Mouse (Mus musculus): ENCODE data around the gene Cnpy1. TPM values are rescaled to one million over a fixed set of nuclear protein-coding genes. Genes with fewer than 3 reads are reported as not detected.

Gene Cnpy1
- polyA plus RNA-seq, 1 experiment = not detected

GRCm38 (mm10) chr5:28237055-28237454 is 8.6 kb downstream of the Cnpy1 start:
- Histone ChIP-seq H3K4me3 (ENCODE audit: control insufficient read depth, insufficient read depth, low read length) (no peak overlapping the region), H3K27me3 (ENCODE audit: control insufficient read depth, insufficient read depth, low read length) (no peaks in the 10 kb centered on the region), H3K4me1 (replicated peaks; ENCODE audit: control insufficient read depth, insufficient read depth, low read length) (no peaks in the 10 kb centered on the region), H3K27ac (ENCODE audit: control insufficient read depth, insufficient read depth, low read length) (no peak overlapping the region), H3K36me3 (ENCODE audit: control insufficient read depth, insufficient read depth, low read length) (no peaks in the 10 kb centered on the region)
- WGBS = 69% methylated on average over 4 of the region's 4 CpGs
- DNase-seq = no peak
- TF ChIP-seq CTCF (IDR thresholded peaks at IDR 0.05; ENCODE audit: borderline replicate concordance, control insufficient read depth, extremely low read depth, insufficient read depth, low read length, poor library complexity) = no peak

GRCm38 (mm10) chr5:28236098-28236497 is 9.5 kb downstream of the Cnpy1 start:
- 82% methylated on average over 6 of the region's 6 CpGs for WGBS
- Histone ChIP-seq H3K4me1 (replicated peaks; ENCODE audit: control insufficient read depth, insufficient read depth, low read length) (no peaks in the 10 kb centered on the region), H3K36me3 (ENCODE audit: control insufficient read depth, insufficient read depth, low read length) (no peaks in the 10 kb centered on the region), H3K27ac (ENCODE audit: control insufficient read depth, insufficient read depth, low read length) (no peak overlapping the region), H3K27me3 (ENCODE audit: control insufficient read depth, insufficient read depth, low read length) (no peaks in the 10 kb centered on the region), H3K4me3 (ENCODE audit: control insufficient read depth, insufficient read depth, low read length) (no peak overlapping the region)
- DNase-seq = no peak
- TF ChIP-seq POLR2A (IDR thresholded peaks at IDR 0.05; ENCODE audit: control insufficient read depth, extremely low read depth, insufficient read depth, low read length, poor library complexity) = no peak

- Histone ChIP-seq H3K27ac (ENCODE audit: control insufficient read depth, insufficient read depth, low read length) (no peak overlapping the region), H3K36me3 (ENCODE audit: control insufficient read depth, insufficient read depth, low read length) (no peaks in the 10 kb centered on the region), H3K4me1 (replicated peaks; ENCODE audit: control insufficient read depth, insufficient read depth, low read length) (no peaks in the 10 kb centered on the region), H3K27me3 (ENCODE audit: control insufficient read depth, insufficient read depth, low read length) (no peaks in the 10 kb centered on the region), H3K4me3 (ENCODE audit: control insufficient read depth, insufficient read depth, low read length) (no peak overlapping the region)
- no peak for DNase-seq
- WGBS = 81% methylated on average over 3 of the region's 3 CpGs
- TF ChIP-seq CTCF (IDR thresholded peaks at IDR 0.05; ENCODE audit: borderline replicate concordance, control insufficient read depth, extremely low read depth, insufficient read depth, low read length, poor library complexity) (no peak), POLR2A (IDR thresholded peaks at IDR 0.05; ENCODE audit: control insufficient read depth, extremely low read depth, insufficient read depth, low read length, poor library complexity) (no peak)
Measured at GRCm38 (mm10) chr5:28232101-28232500, 13.5 kb downstream of the Cnpy1 start.

- H3K36me3 ChIP-seq (ENCODE audit: control insufficient read depth, insufficient read depth, low read length) = no peaks in the 10 kb centered on the region
- WGBS = 92% methylated on average over 1 of the region's 1 CpGs
- H3K4me1 ChIP-seq (replicated peaks; ENCODE audit: control insufficient read depth, insufficient read depth, low read length) = no peaks in the 10 kb centered on the region
- no peak overlapping the region for H3K4me3 ChIP-seq (ENCODE audit: control insufficient read depth, insufficient read depth, low read length)
- H3K27ac ChIP-seq (ENCODE audit: control insufficient read depth, insufficient read depth, low read length) = no peak overlapping the region
- no peaks in the 10 kb centered on the region for H3K27me3 ChIP-seq (ENCODE audit: control insufficient read depth, insufficient read depth, low read length)
- TF ChIP-seq POLR2A (IDR thresholded peaks at IDR 0.05; ENCODE audit: control insufficient read depth, extremely low read depth, insufficient read depth, low read length, poor library complexity) (no peak), CTCF (IDR thresholded peaks at IDR 0.05; ENCODE audit: borderline replicate concordance, control insufficient read depth, extremely low read depth, insufficient read depth, low read length, poor library complexity) (no peak)
- DNase-seq = no peak
Measured at GRCm38 (mm10) chr5:28219596-28219995, 26.0 kb downstream of the Cnpy1 start.

GRCm38 (mm10) chr5:28213441-28213840 is 32.2 kb downstream of the Cnpy1 start:
- Histone ChIP-seq H3K27me3 (ENCODE audit: control insufficient read depth, insufficient read depth, low read length) (peaks cover 13% of the 10 kb centered on the region; the same call in 1 of the 2 replicates), H3K4me1 (replicated peaks; ENCODE audit: control insufficient read depth, insufficient read depth, low read length) (no peaks in the 10 kb centered on the region), H3K27ac (ENCODE audit: control insufficient read depth, insufficient read depth, low read length) (no peak overlapping the region), H3K36me3 (ENCODE audit: control insufficient read depth, insufficient read depth, low read length) (no peaks in the 10 kb centered on the region), H3K4me3 (ENCODE audit: control insufficient read depth, insufficient read depth, low read length) (no peak overlapping the region)
- TF ChIP-seq POLR2A (IDR thresholded peaks at IDR 0.05; ENCODE audit: control insufficient read depth, extremely low read depth, insufficient read depth, low read length, poor library complexity) = no peak
- TF ChIP-seq CTCF (IDR thresholded peaks at IDR 0.05; ENCODE audit: borderline replicate concordance, control insufficient read depth, extremely low read depth, insufficient read depth, low read length, poor library complexity) = no peak
- WGBS = 75% methylated on average over 2 of the region's 2 CpGs
- DNase-seq = no peak

- Histone ChIP-seq H3K27me3 (ENCODE audit: control insufficient read depth, insufficient read depth, low read length) (peaks cover 13% of the 10 kb centered on the region; the same call in 1 of the 2 replicates), H3K4me1 (replicated peaks; ENCODE audit: control insufficient read depth, insufficient read depth, low read length) (no peaks in the 10 kb centered on the region), H3K36me3 (ENCODE audit: control insufficient read depth, insufficient read depth, low read length) (no peaks in the 10 kb centered on the region), H3K4me3 (ENCODE audit: control insufficient read depth, insufficient read depth, low read length) (no peak overlapping the region), H3K27ac (ENCODE audit: control insufficient read depth, insufficient read depth, low read length) (no peak overlapping the region)
- TF ChIP-seq POLR2A (IDR thresholded peaks at IDR 0.05; ENCODE audit: control insufficient read depth, extremely low read depth, insufficient read depth, low read length, poor library complexity) = no peak
- no peak for TF ChIP-seq CTCF (IDR thresholded peaks at IDR 0.05; ENCODE audit: borderline replicate concordance, control insufficient read depth, extremely low read depth, insufficient read depth, low read length, poor library complexity)
- WGBS = 21% methylated on average over 15 of the region's 15 CpGs
- no peak for DNase-seq
Measured at GRCm38 (mm10) chr5:28211651-28212310, 33.8 kb downstream of the Cnpy1 start.

Measured in thymus, adult 2 months (tissue).